Mouse (Mus musculus): Measurements from ENCODE around the gene Zfp276. TPM values are rescaled to one million over a fixed set of nuclear protein-coding genes. Genes with fewer than 3 reads are reported as not detected.

Gene Zfp276
- 15.2 and 19.0 TPM in 2 replicates for polyA plus RNA-seq (2014; fragmentation: Nextera tagmentation; extraction: Ambion mirVana)

GRCm38 (mm10) chr8:123254099-123254885 lies at the start of gene Zfp276, which contains the start of gene Vps9d1:
TSS of gene Zfp276 (plus strand) at chr8:123254195.
TSS of gene Vps9d1 (minus strand) at chr8:123254348.
- Histone ChIP-seq H3K4me1 (ENCODE audit: control insufficient read depth, insufficient read depth, low read length) (peaks cover 15% of the 10 kb centered on the region), H3K27me3 (ENCODE audit: control insufficient read depth, insufficient read depth, low read length) (no peaks in the 10 kb centered on the region), H3K27ac (ENCODE audit: low read depth, low read length) (peak within 1 kb of the TSS; percentile 75; the same call in 1 of the 2 replicates), H3K4me2 (peak within 1 kb of the TSS; percentile 96), H3K4me3 (ENCODE audit: low read depth, low read length) (peak within 1 kb of the TSS; percentile 97), H3K9ac (ENCODE audit: low read length) (peak within 1 kb of the TSS; percentile 97), H3K36me3 (ENCODE audit: control insufficient read depth, insufficient read depth, low read length) (peaks cover 16% of the 10 kb centered on the region; the same call in 1 of the 2 replicates), H3K9me3 (ENCODE audit: control insufficient read depth, low read length) (no peaks in the 10 kb centered on the region)
- peak; percentile 96 for ATAC-seq (ENCODE audit: low FRiP score)
- peak; percentile 98 for DNase-seq (ENCODE audit: low spot score, missing footprints)
- WGBS: under 1% methylated on average over 84 of the region's 99 CpGs

- Histone ChIP-seq H3K4me3 (ENCODE audit: low read depth, low read length) (peak overlapping the region; percentile 89), H3K27ac (ENCODE audit: low read depth, low read length) (no peak overlapping the region)
Observed at GRCm38 (mm10) chr8:123211876-123212275, 42.1 kb upstream of the Zfp276 start.

DNA sequence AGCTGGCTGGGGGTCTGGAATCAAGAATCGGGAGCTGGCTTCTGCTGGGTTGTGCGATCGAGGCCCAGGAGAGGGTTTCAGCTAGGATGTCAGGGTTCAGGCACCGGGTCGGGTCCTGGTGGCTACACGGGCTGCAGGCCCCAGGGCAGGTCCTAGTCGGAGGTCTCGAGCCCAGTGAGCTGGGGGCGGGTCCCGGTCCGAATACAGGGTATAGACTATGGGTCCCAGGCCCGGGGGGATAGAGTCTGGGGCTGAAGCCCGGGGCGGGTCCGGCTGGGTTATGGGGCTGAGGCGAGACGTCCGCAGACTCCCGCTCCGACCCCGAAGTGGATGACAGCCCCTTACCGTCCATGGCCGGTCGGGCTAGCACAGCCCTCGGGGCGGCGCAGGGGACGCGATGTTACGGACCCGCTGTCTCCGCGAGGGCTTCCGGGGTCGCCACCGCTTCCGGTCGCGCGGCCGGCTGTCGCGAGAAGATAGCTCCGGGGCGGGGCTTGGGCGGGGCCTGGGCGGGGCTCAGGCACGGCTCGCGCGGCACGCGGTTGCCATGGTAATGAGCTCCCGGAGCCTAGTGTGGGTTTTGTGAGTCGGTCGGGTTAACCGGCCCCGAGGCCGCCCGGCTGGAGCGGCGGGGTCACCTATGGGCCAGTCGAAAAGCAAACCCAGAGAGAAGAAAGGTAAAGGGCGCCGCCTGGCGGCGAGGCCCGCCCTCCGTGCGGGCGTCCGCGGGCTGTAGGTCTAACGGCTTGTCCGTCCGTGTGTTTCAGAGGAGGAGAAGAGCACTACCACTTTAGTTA lies 41.5 kb upstream of the Zfp276 start, which contains the start of the genes Chmp1a and Spata33:
TSS of gene Chmp1a (minus strand) at position 443 of the 797 bp plus-strand sequence.
TSS of gene Spata33 (plus strand) at position 512 of the 797 bp plus-strand sequence.
- H3K27ac ChIP-seq (ENCODE audit: low read depth, low read length): peak within 1 kb of the TSS; percentile 62; the same call in 1 of the 2 replicates
- no peaks in the 10 kb centered on the region for H3K9me3 ChIP-seq (ENCODE audit: control insufficient read depth, low read length)
- peak within 1 kb of the TSS; percentile 74 for H3K4me2 ChIP-seq
- H3K4me1 ChIP-seq (ENCODE audit: control insufficient read depth, insufficient read depth, low read length): peaks cover 16% of the 10 kb centered on the region
- WGBS: 1% methylated on average over 76 of the region's 76 CpGs
- DNase-seq (ENCODE audit: low spot score, missing footprints): peak; percentile 99
- ATAC-seq (ENCODE audit: low FRiP score): peak; percentile 98
- no peaks in the 10 kb centered on the region for H3K27me3 ChIP-seq (ENCODE audit: control insufficient read depth, insufficient read depth, low read length)
- H3K9ac ChIP-seq (ENCODE audit: low read length): peak within 1 kb of the TSS; percentile 92
- peaks cover 13% of the 10 kb centered on the region for H3K36me3 ChIP-seq (ENCODE audit: control insufficient read depth, insufficient read depth, low read length)
- H3K4me3 ChIP-seq (ENCODE audit: low read depth, low read length): peak within 1 kb of the TSS; percentile 89

More at GRCm38 (mm10) chr8:123211876-123212275, 42.1 kb upstream of the Zfp276 start:
- peak overlapping the region; percentile 92 for H3K9ac ChIP-seq (ENCODE audit: low read length)
- ATAC-seq (ENCODE audit: low FRiP score): no peak
- 58% methylated on average over 10 of the region's 10 CpGs for WGBS
- no peak for DNase-seq (ENCODE audit: low spot score, missing footprints)
- H3K4me1 ChIP-seq (ENCODE audit: control insufficient read depth, insufficient read depth, low read length): peaks cover 16% of the 10 kb centered on the region
- no peaks in the 10 kb centered on the region for H3K27me3 ChIP-seq (ENCODE audit: control insufficient read depth, insufficient read depth, low read length)
- peak overlapping the region; percentile 74 for H3K4me2 ChIP-seq
- peaks cover 18% of the 10 kb centered on the region for H3K36me3 ChIP-seq (ENCODE audit: control insufficient read depth, insufficient read depth, low read length)
- H3K9me3 ChIP-seq (ENCODE audit: control insufficient read depth, low read length): no peaks in the 10 kb centered on the region

DNA sequence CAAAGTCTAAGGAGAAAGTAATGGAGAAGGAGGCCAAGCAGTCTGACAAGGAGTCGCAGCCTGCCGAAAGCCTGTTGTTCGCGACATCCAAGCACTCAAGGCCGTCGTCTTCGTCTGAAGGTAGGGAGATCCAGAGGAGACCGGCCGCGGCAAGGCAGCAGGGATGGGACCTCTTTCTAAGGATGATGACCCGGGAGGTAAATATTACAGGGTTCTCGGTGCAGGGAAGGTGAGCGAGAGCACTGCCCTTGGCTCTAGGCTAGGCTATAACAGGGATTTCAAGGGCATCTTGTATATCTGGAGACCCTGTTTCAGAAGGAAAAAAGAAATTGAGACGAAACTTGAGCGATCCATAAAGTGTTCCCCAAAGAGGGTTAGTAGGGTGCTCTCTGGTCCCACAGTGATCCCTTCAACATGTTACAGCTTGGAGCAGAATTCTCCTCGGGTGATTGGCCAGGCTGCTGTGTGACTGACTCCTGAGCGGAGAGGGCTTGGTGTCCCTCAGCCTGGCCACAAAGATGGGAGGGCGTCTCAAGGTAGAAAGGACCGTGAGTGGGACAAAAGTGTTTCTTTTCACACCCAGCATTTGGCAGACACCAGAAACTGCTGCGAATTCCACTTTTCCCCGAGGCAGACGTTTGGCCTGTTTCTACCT lies 40.8 kb upstream of the Zfp276 start:
- 22% methylated on average over 22 of the region's 22 CpGs for WGBS
- Histone ChIP-seq H3K36me3 (ENCODE audit: control insufficient read depth, insufficient read depth, low read length) (peaks cover 7% of the 10 kb centered on the region), H3K27me3 (ENCODE audit: control insufficient read depth, insufficient read depth, low read length) (no peaks in the 10 kb centered on the region), H3K4me3 (ENCODE audit: low read depth, low read length) (peak overlapping the region; percentile 89), H3K27ac (ENCODE audit: low read depth, low read length) (peak overlapping the region; percentile 62; the same call in 1 of the 2 replicates), H3K4me2 (peak overlapping the region; percentile 74), H3K9ac (ENCODE audit: low read length) (peak overlapping the region; percentile 71), H3K4me1 (ENCODE audit: control insufficient read depth, insufficient read depth, low read length) (peaks cover 16% of the 10 kb centered on the region), H3K9me3 (ENCODE audit: control insufficient read depth, low read length) (no peaks in the 10 kb centered on the region)
- no peak for ATAC-seq (ENCODE audit: low FRiP score)
- no peak for DNase-seq (ENCODE audit: low spot score, missing footprints)

DNA sequence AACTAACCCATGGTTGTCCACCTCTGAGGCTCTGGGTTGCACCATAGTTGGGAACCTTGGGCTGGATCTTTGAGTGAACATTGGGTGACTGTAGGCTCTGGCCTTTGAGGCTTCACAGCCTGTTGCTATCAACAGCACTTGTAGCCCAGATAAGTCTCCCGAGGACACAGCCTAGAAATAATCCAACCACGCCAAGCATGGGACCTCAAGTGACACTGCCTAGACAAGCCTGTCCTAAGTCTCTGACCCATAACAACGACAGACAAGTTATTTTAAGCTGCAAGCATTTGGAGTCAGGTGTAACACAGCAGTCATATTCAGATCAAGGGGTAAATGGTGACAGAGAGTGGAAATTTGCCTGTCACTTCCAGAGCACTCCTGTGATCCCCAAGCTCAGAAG lies 38.6 kb upstream of the Zfp276 start:
- 81% methylated on average over 3 of the region's 3 CpGs for WGBS

DNA sequence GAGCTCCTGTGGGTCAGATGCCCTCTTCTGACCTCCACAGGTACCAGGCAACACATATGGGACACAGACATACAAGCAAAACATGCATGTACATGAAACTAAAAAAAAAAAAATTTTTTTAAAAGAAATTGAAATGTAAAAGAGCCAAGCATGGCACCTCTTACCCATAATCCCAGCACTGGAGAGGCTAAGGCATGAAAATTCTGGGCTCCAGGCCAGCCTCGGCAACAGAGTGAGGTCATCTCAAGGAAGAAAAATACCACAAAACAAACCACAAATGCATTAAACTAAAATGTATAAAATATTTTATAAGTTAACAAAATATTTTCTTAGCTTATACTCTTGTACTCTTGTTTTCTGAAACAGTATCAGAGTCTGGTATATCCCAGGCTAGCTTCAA lies 33.1 kb upstream of the Zfp276 start:
- H3K4me3 ChIP-seq (ENCODE audit: low read depth, low read length): no peak overlapping the region
- no peaks in the 10 kb centered on the region for H3K9me3 ChIP-seq (ENCODE audit: control insufficient read depth, low read length)
- DNase-seq (ENCODE audit: low spot score, missing footprints) (no peak), ATAC-seq (ENCODE audit: low FRiP score) (no peak)
- no peak overlapping the region for H3K9ac ChIP-seq (ENCODE audit: low read length)
- no peak overlapping the region for H3K27ac ChIP-seq (ENCODE audit: low read depth, low read length)
- H3K4me1 ChIP-seq (ENCODE audit: control insufficient read depth, insufficient read depth, low read length): peaks cover 10% of the 10 kb centered on the region
- no peaks in the 10 kb centered on the region for H3K27me3 ChIP-seq (ENCODE audit: control insufficient read depth, insufficient read depth, low read length)
- no peaks in the 10 kb centered on the region for H3K36me3 ChIP-seq (ENCODE audit: control insufficient read depth, insufficient read depth, low read length)
- H3K4me2 ChIP-seq: no peak overlapping the region
- WGBS: 96% methylated on average over 1 of the region's 1 CpGs

More for the DNA sequence above, 38.6 kb upstream of the Zfp276 start:
- DNase-seq (ENCODE audit: low spot score, missing footprints): no peak
- H3K27ac ChIP-seq (ENCODE audit: low read depth, low read length): no peak overlapping the region
- peaks cover 16% of the 10 kb centered on the region for H3K4me1 ChIP-seq (ENCODE audit: control insufficient read depth, insufficient read depth, low read length)
- no peak overlapping the region for H3K4me2 ChIP-seq
- no peaks in the 10 kb centered on the region for H3K27me3 ChIP-seq (ENCODE audit: control insufficient read depth, insufficient read depth, low read length)
- ATAC-seq (ENCODE audit: low FRiP score): no peak
- H3K9me3 ChIP-seq (ENCODE audit: control insufficient read depth, low read length): no peaks in the 10 kb centered on the region
- H3K36me3 ChIP-seq (ENCODE audit: control insufficient read depth, insufficient read depth, low read length): no peaks in the 10 kb centered on the region
- no peak overlapping the region for H3K9ac ChIP-seq (ENCODE audit: low read length)
- no peak overlapping the region for H3K4me3 ChIP-seq (ENCODE audit: low read depth, low read length)

DNA sequence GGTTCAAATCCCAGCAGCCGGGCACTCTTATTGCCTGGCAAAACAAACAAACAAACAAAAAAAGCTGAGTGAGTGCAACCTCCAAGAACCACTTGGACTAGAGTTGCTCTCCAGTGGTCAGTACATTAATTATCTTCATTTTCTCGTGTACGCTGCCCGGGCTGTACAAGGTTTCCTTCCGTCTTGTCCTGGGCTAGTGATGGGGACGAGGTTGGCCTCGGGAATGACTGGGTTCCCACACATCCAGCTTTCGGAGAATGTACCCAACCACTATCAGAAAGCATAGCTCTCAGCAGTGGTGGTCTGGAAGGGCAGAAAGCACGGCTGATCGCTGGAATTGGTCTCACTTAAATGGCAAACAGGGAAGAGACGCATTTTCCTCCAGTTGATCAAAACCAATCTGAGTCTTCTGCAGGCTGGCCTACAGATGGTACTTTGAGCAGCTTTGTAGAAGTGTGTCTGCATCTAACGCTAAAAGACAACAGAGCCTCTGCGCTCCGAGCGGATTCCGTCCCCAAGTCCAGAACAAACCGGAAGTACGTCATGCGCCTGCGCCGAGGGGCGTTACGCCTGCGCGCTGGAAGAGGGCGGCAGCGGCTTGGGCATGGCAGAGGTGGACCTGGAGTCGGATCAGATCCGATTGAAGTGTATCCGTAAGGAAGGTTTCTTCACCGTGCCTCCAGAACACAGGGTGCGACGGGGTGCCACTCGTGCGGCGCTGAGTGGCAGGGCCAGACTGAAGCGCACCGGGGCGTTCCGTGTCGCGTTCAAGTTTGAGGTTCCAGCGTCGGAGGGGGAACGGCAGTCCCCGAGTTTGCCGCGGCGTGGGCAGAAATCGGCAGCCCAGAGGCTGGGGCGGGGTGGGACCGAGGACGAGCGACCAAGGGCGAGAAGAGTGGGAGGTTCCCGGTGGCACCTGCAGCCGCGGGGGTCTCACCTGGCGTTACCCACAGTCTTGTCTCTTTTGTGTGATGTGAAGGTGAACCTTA lies 29.4 kb upstream of the Zfp276 start, which contains the start of gene Cdk10:
TSS of gene Cdk10 (plus strand) at position 565 of the 989 bp plus-strand sequence.
- no peaks in the 10 kb centered on the region; the same call in 1 of the 2 replicates for H3K36me3 ChIP-seq (ENCODE audit: control insufficient read depth, insufficient read depth, low read length)
- H3K9ac ChIP-seq (ENCODE audit: low read length): peak within 1 kb of the TSS; percentile 82
- peak within 1 kb of the TSS; percentile 96 for H3K4me2 ChIP-seq
- 4% methylated on average over 59 of the region's 59 CpGs for WGBS
- H3K9me3 ChIP-seq (ENCODE audit: control insufficient read depth, low read length): no peaks in the 10 kb centered on the region
- H3K4me1 ChIP-seq (ENCODE audit: control insufficient read depth, insufficient read depth, low read length): peaks cover 10% of the 10 kb centered on the region
- DNase-seq (ENCODE audit: low spot score, missing footprints) (peak; percentile 100), ATAC-seq (ENCODE audit: low FRiP score) (peak; percentile 92)
- peak within 1 kb of the TSS; percentile 66 for H3K4me3 ChIP-seq (ENCODE audit: low read depth, low read length)
- H3K27ac ChIP-seq (ENCODE audit: low read depth, low read length): peak within 1 kb of the TSS; percentile 15; the same call in 1 of the 2 replicates
- no peaks in the 10 kb centered on the region for H3K27me3 ChIP-seq (ENCODE audit: control insufficient read depth, insufficient read depth, low read length)
